Mouse (Mus musculus): Measurements from ENCODE around the gene Mapk8ip2. TPM values are rescaled to one million over a fixed set of nuclear protein-coding genes. Genes with fewer than 3 reads are reported as not detected.

The Mapk8ip2 gene
- polyA plus RNA-seq (2012; rRNA removed; ENCODE audit: low replicate concordance) = 0.07 and 0.10 TPM in 2 replicates

DNA sequence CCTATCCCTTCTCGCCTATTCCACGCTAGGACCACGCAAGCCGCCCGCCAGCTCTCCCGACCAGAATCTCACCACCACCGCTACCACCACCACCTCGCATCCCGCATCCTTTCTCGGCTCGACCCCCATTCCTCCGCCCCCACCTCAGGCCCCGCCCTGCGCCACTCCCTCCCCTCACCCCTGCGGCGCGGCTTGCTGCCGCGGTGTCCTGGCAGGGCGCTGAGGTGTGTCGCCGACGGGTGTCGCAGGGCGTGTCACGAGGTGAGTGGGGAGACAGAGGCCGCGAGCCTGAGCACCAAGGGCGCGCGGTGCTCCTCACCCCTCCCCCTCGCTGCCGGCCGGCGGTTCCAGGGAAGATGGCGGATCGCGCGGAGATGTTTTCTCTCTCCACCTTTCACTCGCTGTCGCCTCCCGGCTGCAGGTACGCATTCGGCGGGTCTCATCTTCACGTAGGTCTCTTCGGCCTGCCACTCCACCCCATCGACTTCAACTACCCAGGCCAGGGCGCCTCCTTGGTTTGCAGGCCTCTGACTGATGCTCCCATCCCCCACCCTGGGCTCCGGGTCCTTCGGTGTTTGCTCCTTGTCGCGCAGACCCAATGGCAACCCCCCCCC, at the start of gene Mapk8ip2:
Mapk8ip2 (plus strand) TSS at position 49 of the 614 bp plus-strand sequence.

DNA sequence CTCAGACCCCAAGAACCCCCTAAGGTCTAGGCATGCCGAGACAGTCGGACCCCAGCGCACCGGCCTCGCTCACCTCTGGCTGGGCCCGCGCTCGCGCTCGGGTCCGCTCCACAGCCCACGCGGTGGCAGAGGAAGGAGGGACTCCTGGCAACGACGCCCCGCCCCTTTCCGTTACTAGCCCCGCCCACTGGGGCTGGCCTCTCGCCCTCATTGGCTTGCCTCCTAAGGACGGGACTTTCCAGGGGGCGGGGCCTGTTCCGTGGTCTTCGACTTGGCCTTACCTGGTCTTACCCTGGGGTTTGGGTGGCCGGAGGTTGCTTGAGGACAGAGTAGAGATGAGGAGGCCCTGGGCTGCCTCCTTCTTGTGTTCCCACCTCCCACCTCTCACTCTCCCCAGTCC, 43.6 kb upstream of the Mapk8ip2 start, which contains the start of gene Syce3:
Syce3 (minus strand) TSS at position 386 of the 400 bp plus-strand sequence.

DNA sequence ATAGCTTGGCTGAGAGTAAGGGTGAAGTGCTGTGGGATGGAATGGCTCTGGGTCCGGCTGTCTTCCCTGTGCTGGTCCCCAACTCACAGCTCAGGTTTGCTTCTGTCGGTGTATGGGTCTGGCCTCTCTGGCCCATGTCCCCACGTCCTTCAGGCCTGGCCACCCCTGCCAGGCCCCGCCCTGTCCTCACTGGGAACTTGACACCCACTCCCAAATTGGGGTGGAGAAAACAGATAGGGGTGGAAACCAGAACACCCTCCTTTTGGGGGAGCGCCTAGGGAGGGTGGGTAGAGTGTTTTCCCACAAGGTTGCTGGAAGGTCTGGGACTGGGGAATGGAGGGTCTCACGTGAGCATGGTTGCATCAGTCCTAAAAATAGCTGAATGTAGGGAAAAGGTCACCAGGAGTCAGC, 28.0 kb upstream of the Mapk8ip2 start, which contains the start of gene Cpt1b:
Cpt1b (minus strand) TSS at position 153 of the 411 bp plus-strand sequence.

GRCm38 (mm10) chr15:89429352-89430221, 24.1 kb upstream of the Mapk8ip2 start, which contains the start of the genes C730034F03Rik, Gm44502 and Chkb:
TSS of gene C730034F03Rik (plus strand) at chr15:89429589.
TSS of gene Gm44502 (minus strand) at chr15:89429696.
TSS of gene Chkb (minus strand) at chr15:89429908.

GRCm38 (mm10) chr15:89477091-89477491, 23.4 kb downstream of the Mapk8ip2 start, which contains the start of gene Arsa:
TSS of gene Arsa (minus strand) at chr15:89477425.

DNA sequence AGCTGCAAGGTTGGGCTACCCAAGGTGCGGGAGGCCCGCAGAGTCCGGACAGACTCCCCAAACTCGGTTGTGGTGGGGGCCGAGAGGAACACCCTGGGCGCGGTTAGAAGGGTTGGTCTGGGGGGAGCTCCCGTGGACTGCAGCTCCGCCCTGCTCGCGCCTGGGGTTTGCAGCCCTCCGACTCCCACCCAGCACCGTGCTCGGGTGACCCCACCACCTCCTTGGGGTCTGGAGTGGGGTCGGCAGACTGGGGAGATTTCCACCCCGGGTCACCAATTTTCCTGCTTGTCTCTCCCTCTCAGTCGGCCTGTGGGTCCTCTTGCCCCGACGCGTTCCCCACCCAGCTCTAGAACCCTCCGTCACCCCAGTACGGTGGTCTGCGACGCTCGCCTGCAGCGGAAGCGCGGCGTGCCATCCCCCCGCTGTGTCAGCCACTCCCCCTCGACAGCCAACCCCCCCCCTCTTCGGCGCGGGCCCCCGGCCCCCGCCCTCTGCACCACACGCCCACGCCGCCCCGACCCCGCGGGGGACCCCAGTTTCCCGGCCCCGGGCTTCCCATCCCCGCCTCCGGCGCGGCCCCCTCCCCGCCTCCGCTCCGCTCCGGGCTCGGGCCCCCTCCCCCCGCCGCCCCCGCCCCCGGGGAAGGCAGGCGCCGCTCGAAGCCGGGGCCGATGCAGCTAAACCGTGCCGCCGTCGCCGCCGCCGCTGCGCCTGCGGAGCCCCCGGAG, 45.4 kb downstream of the Mapk8ip2 start, which contains the start of gene Shank3:
Shank3 (plus strand) TSS at position 663 of the 728 bp plus-strand sequence.

Other genes starting within 250 kb of the Mapk8ip2 start
- gene Ppp6r2, start 242.4 kb upstream of the Mapk8ip2 start, polyA plus RNA-seq (2012; rRNA removed; ENCODE audit: low replicate concordance) = 133 and 457 TPM in 2 replicates
- gene Sbf1, start 138.6 kb upstream of the Mapk8ip2 start, polyA plus RNA-seq (2012; rRNA removed; ENCODE audit: low replicate concordance) = 309 and 314 TPM in 2 replicates
- 1.6 and 3.6 TPM in 2 replicates for gene Adm2, start 131.2 kb upstream of the Mapk8ip2 start, polyA plus RNA-seq (2012; rRNA removed; ENCODE audit: low replicate concordance)
- 0.23 and 0.49 TPM in 2 replicates for gene Miox, start 119.5 kb upstream of the Mapk8ip2 start, polyA plus RNA-seq (2012; rRNA removed; ENCODE audit: low replicate concordance)
- gene Lmf2, start 98.3 kb upstream of the Mapk8ip2 start, polyA plus RNA-seq (2012; rRNA removed; ENCODE audit: low replicate concordance) = 51.5 and 67.3 TPM in 2 replicates
- gene Ncaph2, start 98.2 kb upstream of the Mapk8ip2 start, polyA plus RNA-seq (2012; rRNA removed; ENCODE audit: low replicate concordance) = 133 and 153 TPM in 2 replicates
- 38.4 and 47.4 TPM in 2 replicates for gene Sco2, start 80.1 kb upstream of the Mapk8ip2 start, polyA plus RNA-seq (2012; rRNA removed; ENCODE audit: low replicate concordance)
- gene Tymp, start 76.9 kb upstream of the Mapk8ip2 start, polyA plus RNA-seq (2012; rRNA removed; ENCODE audit: low replicate concordance) = 1.5 and 10.2 TPM in 2 replicates
- gene Odf3b, start 74.6 kb upstream of the Mapk8ip2 start, polyA plus RNA-seq (2012; rRNA removed; ENCODE audit: low replicate concordance) = 5.0 TPM in 2 replicates
- 0.02 TPM in 1 of 2 replicates, not detected in the other for gene Klhdc7b, start 69.0 kb upstream of the Mapk8ip2 start, polyA plus RNA-seq (2012; rRNA removed; ENCODE audit: low replicate concordance)
- gene Syce3, start 43.4 kb upstream of the Mapk8ip2 start, polyA plus RNA-seq (2012; rRNA removed; ENCODE audit: low replicate concordance) = not detected in 2 replicates
- 40.4 and 302 TPM in 2 replicates for gene Cpt1b, start 28.1 kb upstream of the Mapk8ip2 start, polyA plus RNA-seq (2012; rRNA removed; ENCODE audit: low replicate concordance)
- 0.65 and 1.2 TPM in 2 replicates for gene C730034F03Rik, start 24.3 kb upstream of the Mapk8ip2 start, polyA plus RNA-seq (2012; rRNA removed; ENCODE audit: low replicate concordance)
- gene Gm44502, start 24.2 kb upstream of the Mapk8ip2 start, polyA plus RNA-seq (2012; rRNA removed; ENCODE audit: low replicate concordance) = 1.0 and 5.6 TPM in 2 replicates
- 59.4 and 73.3 TPM in 2 replicates for gene Chkb, start 24.0 kb upstream of the Mapk8ip2 start, polyA plus RNA-seq (2012; rRNA removed; ENCODE audit: low replicate concordance)
- gene Arsa, start 23.5 kb downstream of the Mapk8ip2 start, polyA plus RNA-seq (2012; rRNA removed; ENCODE audit: low replicate concordance) = 60.5 and 78.3 TPM in 2 replicates
- 29.5 and 55.8 TPM in 2 replicates for gene Shank3, start 45.7 kb downstream of the Mapk8ip2 start, polyA plus RNA-seq (2012; rRNA removed; ENCODE audit: low replicate concordance)
- 1.1 and 2.2 TPM in 2 replicates for gene Acr, start 114.4 kb downstream of the Mapk8ip2 start, polyA plus RNA-seq (2012; rRNA removed; ENCODE audit: low replicate concordance)
- 6.1 and 15.3 TPM in 2 replicates for gene Rabl2, start 138.0 kb downstream of the Mapk8ip2 start, polyA plus RNA-seq (2012; rRNA removed; ENCODE audit: low replicate concordance)